Mouse (Mus musculus) MEL (cell line): ENCODE measurements around the gene Endod1. TPM values are rescaled to one million over a fixed set of nuclear protein-coding genes. Genes with fewer than 3 reads are reported as not detected.

Experiments used
- DNase-seq: peaks from one replicate; pipeline ENCODE4 v3.0.0; 2011; ENCODE audit warnings: low read depth, low spot score
- H3K27ac ChIP-seq: 2 replicates; pipeline ENCODE4 v1.5.1; 2012; ENCODE audit warnings: low read depth, mild to moderate bottlenecking, control low read depth, low read length, moderate library complexity; ENCODE audit not compliant: control insufficient read depth
- H3K27me3 ChIP-seq, 2 experiments: fragments of 150-350 bp in 1 of 2; sonication (generic) in 1 of 2; 2 replicates each; pipeline ENCODE4 v1.6.1; 2012; ENCODE audit warnings: low read length in 2 of 2, mild to moderate bottlenecking in 2 of 2, improper control_type of control experiment in 1 of 2, moderate library complexity in 1 of 2; ENCODE audit not compliant: insufficient read depth in 2 of 2, control insufficient read depth in 1 of 2
- H3K36me3 ChIP-seq, 2 experiments: 2 replicates each; pipeline ENCODE4 v1.6.1; 2012 to 2014; ENCODE audit warnings: low read length in 2 of 2, improper control_type of control experiment in 1 of 2, inconsistent platforms in 1 of 2, mild to moderate bottlenecking in 1 of 2; ENCODE audit not compliant: insufficient read depth in 2 of 2, control insufficient read depth in 1 of 2
- H3K4me1 ChIP-seq, 2 experiments: fragments of 150-350 bp in 1 of 2; sonication (generic) in 1 of 2; 2 replicates each; pipeline ENCODE4 v1.6.1; 2012; ENCODE audit warnings: low read length in 2 of 2, improper control_type of control experiment in 1 of 2, mild to moderate bottlenecking in 1 of 2; ENCODE audit not compliant: insufficient read depth in 2 of 2, control insufficient read depth in 1 of 2
- H3K4me3 ChIP-seq, 2 experiments: fragments of 150-350 bp in 1 of 2; sonication (generic) in 1 of 2; 2 replicates each; pipeline ENCODE4 v1.5.1; 2012; ENCODE audit warnings: low read depth in 2 of 2, low read length in 2 of 2, mild to moderate bottlenecking in 2 of 2, moderate library complexity in 2 of 2, control low read depth in 1 of 2, improper control_type of control experiment in 1 of 2; ENCODE audit not compliant: control insufficient read depth in 1 of 2, insufficient read depth in 1 of 2
- H3K79me2 ChIP-seq: 2 replicates; pipeline ENCODE4 v1.6.1; 2012; ENCODE audit warnings: mild to moderate bottlenecking, low read length, moderate library complexity; ENCODE audit not compliant: control insufficient read depth, poor library complexity, insufficient read depth
- H3K9ac ChIP-seq: 2 replicates; pipeline ENCODE4 v1.6.1; 2012; ENCODE audit warnings: low read depth, mild to moderate bottlenecking, control low read depth, low read length, moderate library complexity; ENCODE audit not compliant: control insufficient read depth, poor library complexity, severe bottlenecking
- H3K9me3 ChIP-seq: fragments of 150-350 bp; sonication (generic); replicated peaks from 2 replicates; pipeline ENCODE4 v1.6.1; 2012; ENCODE audit warnings: mild to moderate bottlenecking, low read length, improper control_type of control experiment, moderate library complexity; ENCODE audit not compliant: insufficient read depth
- BHLHE40 ChIP-seq: IDR thresholded peaks from 2 replicates; pipeline ENCODE4 v1.6.1; 2012; ENCODE audit warnings: low read depth, mild to moderate bottlenecking, inconsistent platforms, low read length, improper control_type of control experiment, borderline replicate concordance
- CHD2 ChIP-seq: IDR thresholded peaks from 2 replicates; pipeline ENCODE4 v1.6.1; 2011; ENCODE audit warnings: low read length, improper control_type of control experiment
- EP300 ChIP-seq, 2 experiments: IDR thresholded peaks; 2 replicates each; pipeline ENCODE4 v1.6.1; 2011; ENCODE audit warnings: improper control_type of control experiment in 2 of 2, low read length in 2 of 2, low read depth in 1 of 2, mild to moderate bottlenecking in 1 of 2
- JUND ChIP-seq: IDR thresholded peaks from 2 replicates; pipeline ENCODE4 v1.6.1; 2011; ENCODE audit warnings: low read depth, mild to moderate bottlenecking, improper control_type of control experiment, low read length
- MEF2A ChIP-seq: IDR thresholded peaks from 2 replicates; pipeline ENCODE4 v1.6.1; 2014; ENCODE audit warnings: low read depth, mild to moderate bottlenecking, inconsistent platforms, low read length, improper control_type of control experiment; ENCODE audit not compliant: poor library complexity, insufficient replicate concordance, severe bottlenecking; ENCODE audit errors: extremely low read depth
- MYB ChIP-seq: IDR thresholded peaks from 2 replicates; pipeline ENCODE4 v1.6.1; 2011; ENCODE audit warnings: mild to moderate bottlenecking, low read depth, low read length, improper control_type of control experiment
- MYC ChIP-seq: IDR thresholded peaks from 2 replicates; pipeline ENCODE4 v1.6.1; 2011; ENCODE audit warnings: low read depth, mild to moderate bottlenecking, low read length, improper control_type of control experiment, moderate library complexity
- NRF1 ChIP-seq: IDR thresholded peaks from 2 replicates; pipeline ENCODE4 v1.6.1; 2014; ENCODE audit warnings: low read depth, mild to moderate bottlenecking, inconsistent platforms, low read length, improper control_type of control experiment, moderate library complexity; ENCODE audit not compliant: poor library complexity, insufficient read depth, severe bottlenecking
- POLR2AphosphoS5 ChIP-seq: IDR thresholded peaks from 2 replicates; pipeline ENCODE4 v1.6.1; 2012; ENCODE audit warnings: low read depth, borderline replicate concordance, mild to moderate bottlenecking, inconsistent platforms, low read length, moderate library complexity, mixed read lengths
- UBTF ChIP-seq: IDR thresholded peaks from 2 replicates; pipeline ENCODE4 v1.6.1; 2012; ENCODE audit warnings: low read depth, mild to moderate bottlenecking, inconsistent platforms, low read length, improper control_type of control experiment, moderate library complexity, borderline replicate concordance; ENCODE audit not compliant: insufficient read depth
- USF1 ChIP-seq: IDR thresholded peaks from 2 replicates; pipeline ENCODE4 v1.6.1; 2014; ENCODE audit warnings: low read depth, mild to moderate bottlenecking, inconsistent platforms, low read length, improper control_type of control experiment, moderate library complexity
- USF2 ChIP-seq, 2 experiments: IDR thresholded peaks; 2 replicates each; pipeline ENCODE4 v1.6.1; 2011 to 2012; ENCODE audit warnings: improper control_type of control experiment in 2 of 2, low read length in 2 of 2, borderline replicate concordance in 1 of 2, inconsistent platforms in 1 of 2, low read depth in 1 of 2, mild to moderate bottlenecking in 1 of 2; ENCODE audit not compliant: insufficient read depth in 1 of 2
- ZC3H11A ChIP-seq: IDR thresholded peaks from 2 replicates; pipeline ENCODE4 v1.6.1; 2012; ENCODE audit warnings: low read depth, mild to moderate bottlenecking, inconsistent platforms, low read length, improper control_type of control experiment
- ZKSCAN1 ChIP-seq: IDR thresholded peaks from 2 replicates; pipeline ENCODE4 v1.6.1; 2012; ENCODE audit warnings: low read depth, mild to moderate bottlenecking, inconsistent platforms, low read length, improper control_type of control experiment, moderate library complexity
- ZMIZ1 ChIP-seq: IDR thresholded peaks from 2 replicates; pipeline ENCODE4 v1.6.1; 2012; ENCODE audit warnings: low read depth, mild to moderate bottlenecking, inconsistent platforms, low read length, improper control_type of control experiment, moderate library complexity
- polyA plus RNA-seq, 2 experiments: library from polyadenylated mRNA; stranded (reverse) in 1 of 2; unstranded in 1 of 2; fragments of >175 nt in 1 of 2; fragments of >200 nt in 1 of 2; gene quantifications; 2 replicates each; pipeline versions ENCODE4 v1.2.1 to v1.2.4; 2012; ENCODE audit warnings: low replicate concordance in 2 of 2, low read depth in 1 of 2; ENCODE audit not compliant: insufficient read length in 2 of 2, insufficient read depth in 1 of 2, missing spikeins in 1 of 2
- total RNA-seq: library from RNA; depleted of rRNA; stranded (reverse); fragments of 300-350 nt; gene quantifications from 2 replicates; pipeline ENCODE4 v1.2.3, GENCODE M21; 2012

Endod1 gene
- total and polyA plus RNA-seq, 3 experiments, result 31.1 to 33.7 TPM; not detected in 1

DNA sequence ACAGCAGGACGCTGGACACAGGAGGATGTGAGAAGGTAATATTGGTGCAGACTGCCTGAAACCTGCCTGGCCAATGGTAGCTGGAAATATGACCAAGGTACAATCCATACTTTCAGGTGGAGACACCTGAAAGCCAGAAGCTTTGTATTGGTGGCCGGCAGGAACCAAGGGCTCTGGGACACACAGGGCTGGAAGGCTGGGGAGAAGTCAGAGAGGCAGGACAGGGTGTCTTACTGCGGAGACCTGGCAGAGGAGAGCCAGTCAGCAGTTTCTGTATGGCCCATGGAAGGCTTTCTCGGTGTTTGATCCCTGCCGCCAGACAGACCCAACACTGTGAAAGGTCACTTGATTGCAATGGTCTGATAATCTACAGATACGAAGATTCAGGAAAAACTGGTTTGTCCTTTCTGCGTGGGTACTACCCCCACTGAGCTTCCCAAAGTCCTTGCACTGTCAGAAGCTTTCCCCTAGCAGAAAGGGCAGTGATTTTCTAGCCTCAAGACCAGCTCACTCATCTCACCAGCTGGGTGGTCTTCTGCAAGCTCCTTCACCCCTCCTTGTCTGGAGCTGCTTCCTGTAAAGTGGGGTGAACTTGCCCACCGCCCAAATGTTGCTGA is 1.4 kb downstream of the Endod1 start:
- H3K9me3 ChIP-seq, result no peaks in the 10 kb centered on the region
- H3K9ac ChIP-seq, result peak overlapping the region; percentile 81
- peaks cover 10 to 37% of the 10 kb centered on the region in 2 experiments for H3K4me1 ChIP-seq
- H3K36me3 ChIP-seq, result peaks cover 0 to 26% of the 10 kb centered on the region in 2 experiments; a peak in 2 of 4 replicates
- H3K4me3 ChIP-seq, result peak overlapping the region; percentile 48 to 65
- DNase-seq, result no peak
- no peak overlapping the region for H3K27ac ChIP-seq
- TF ChIP-seq MYB, result no peak
- no peak for TF ChIP-seq POLR2AphosphoS5
- TF ChIP-seq ZC3H11A, result no peak
- no peak for TF ChIP-seq EP300 (IDR thresholded peaks at IDR 0.05; ENCODE audit: low read depth in 1 of 2, low read length in 2 of 2)
- TF ChIP-seq USF2 (IDR thresholded peaks at IDR 0.05; ENCODE audit: borderline replicate concordance in 1 of 2, insufficient read depth in 1 of 2, low read depth in 1 of 2, low read length in 2 of 2), result no peak
- no peak for TF ChIP-seq NRF1
- no peak for TF ChIP-seq BHLHE40
- TF ChIP-seq CHD2, result no peak
- TF ChIP-seq USF1, result no peak
- TF ChIP-seq JUND, result no peak
- TF ChIP-seq MEF2A, result no peak
- no peak for TF ChIP-seq UBTF
- TF ChIP-seq, all 39 proteins: peak for 0
- peaks cover 12% of the 10 kb centered on the region for H3K79me2 ChIP-seq
- H3K27me3 ChIP-seq, result no peaks in the 10 kb centered on the region

DNA sequence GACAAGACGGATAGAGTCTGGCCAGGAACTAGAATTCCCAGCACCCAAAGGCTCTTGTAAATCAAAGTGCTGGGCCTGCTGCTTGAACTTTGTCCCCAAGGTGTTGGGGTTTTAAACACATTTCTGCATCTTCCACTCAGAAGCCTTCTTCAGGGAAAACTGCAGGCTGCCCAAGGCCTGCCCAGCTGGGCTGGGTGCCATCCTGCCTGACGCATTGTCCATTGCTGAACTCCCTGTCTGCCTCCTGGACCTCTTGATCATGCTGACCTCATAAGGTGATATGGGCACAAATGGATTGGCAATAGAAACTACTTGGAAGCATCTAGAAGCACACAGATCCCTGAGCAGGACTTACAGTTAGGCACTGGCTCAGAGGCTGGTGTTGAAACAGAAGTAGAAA is 3.2 kb downstream of the Endod1 start:
- Histone ChIP-seq H3K4me3 (no peak overlapping the region), H3K4me1 (peaks cover 10 to 39% of the 10 kb centered on the region in 2 experiments), H3K79me2 (peaks cover 12% of the 10 kb centered on the region), H3K9me3 (no peaks in the 10 kb centered on the region), H3K27me3 (no peaks in the 10 kb centered on the region), H3K9ac (no peak overlapping the region), H3K36me3 (peaks cover 0 to 26% of the 10 kb centered on the region in 2 experiments; a peak in 2 of 4 replicates), H3K27ac (no peak overlapping the region)
- DNase-seq, result no peak
- TF ChIP-seq MYC (no peak), ZMIZ1 (no peak), ZKSCAN1 (no peak)
